Mouse (Mus musculus): ENCODE measurements around the gene Zbtb22. TPM values are rescaled to one million over a fixed set of nuclear protein-coding genes. Genes with fewer than 3 reads are reported as not detected.

The Zbtb22 gene
- polyA plus RNA-seq, 1 experiment from 2014 or later: 18.2 TPM

- WGBS (ENCODE audit: missing documents): 94% methylated on average over 29 of the region's 31 CpGs
- peak overlapping the region; percentile 95; the same call in 1 of the 2 replicates for H3K4me3 ChIP-seq (ENCODE audit: inconsistent target)
- peaks cover 41% of the 10 kb centered on the region; the same call in 1 of the 2 replicates for H3K36me3 ChIP-seq (ENCODE audit: inconsistent target)
- peaks cover 71% of the 10 kb centered on the region for H3K79me2 ChIP-seq (ENCODE audit: inconsistent target)
- H3K27ac ChIP-seq: no peak overlapping the region
These were observed 4.5 kb upstream of the Zbtb22 start for GRCm38 (mm10) chr17:33911052-33911812.

- peaks cover 77% of the 10 kb centered on the region for H3K79me2 ChIP-seq (ENCODE audit: inconsistent target)
- H3K27ac ChIP-seq: no peak overlapping the region
- peaks cover 43% of the 10 kb centered on the region; the same call in 1 of the 2 replicates for H3K36me3 ChIP-seq (ENCODE audit: inconsistent target)
- 95% methylated on average over 27 of the region's 28 CpGs for WGBS (ENCODE audit: missing documents)
- no peak overlapping the region for H3K4me3 ChIP-seq (ENCODE audit: inconsistent target)
These were observed 3.8 kb upstream of the Zbtb22 start for GRCm38 (mm10) chr17:33911813-33912414.

- Histone ChIP-seq H3K79me2 (ENCODE audit: inconsistent target) (peaks cover 79% of the 10 kb centered on the region), H3K27ac (no peak overlapping the region), H3K36me3 (ENCODE audit: inconsistent target) (peaks cover 55% of the 10 kb centered on the region; the same call in 1 of the 2 replicates), H3K4me3 (ENCODE audit: inconsistent target) (no peak overlapping the region)
- 93% methylated on average over 10 of the region's 10 CpGs for WGBS (ENCODE audit: missing documents)
These were observed 2.4 kb upstream of the Zbtb22 start for GRCm38 (mm10) chr17:33913264-33913663.

GRCm38 (mm10) chr17:33913905-33914304 lies 1.8 kb upstream of the Zbtb22 start:
- H3K79me2 ChIP-seq (ENCODE audit: inconsistent target): peaks cover 80% of the 10 kb centered on the region
- no peak overlapping the region for H3K27ac ChIP-seq
- peaks cover 56% of the 10 kb centered on the region; the same call in 1 of the 2 replicates for H3K36me3 ChIP-seq (ENCODE audit: inconsistent target)
- 97% methylated on average over 8 of the region's 8 CpGs for WGBS (ENCODE audit: missing documents)
- no peak overlapping the region for H3K4me3 ChIP-seq (ENCODE audit: inconsistent target)

GRCm38 (mm10) chr17:33914969-33915391 lies 724 bp upstream of the Zbtb22 start:
- 77% methylated on average over 13 of the region's 13 CpGs for whole genome bisulfite sequencing (ENCODE audit: missing documents)
- Histone ChIP-seq H3K27ac (no peak overlapping the region), H3K36me3 (ENCODE audit: inconsistent target) (peaks cover 56% of the 10 kb centered on the region; the same call in 1 of the 2 replicates), H3K4me3 (ENCODE audit: inconsistent target) (no peak overlapping the region), H3K79me2 (ENCODE audit: inconsistent target) (peaks cover 88% of the 10 kb centered on the region)

GRCm38 (mm10) chr17:33916294-33916693 lies 590 bp downstream of the Zbtb22 start:
- Histone ChIP-seq H3K27ac (peak overlapping the region; percentile 38), H3K36me3 (ENCODE audit: inconsistent target) (peaks cover 52% of the 10 kb centered on the region; the same call in 1 of the 2 replicates), H3K4me3 (ENCODE audit: inconsistent target) (peak overlapping the region; percentile 74), H3K79me2 (ENCODE audit: inconsistent target) (peaks cover 88% of the 10 kb centered on the region)
- 0% methylated on average over 10 of the region's 20 CpGs for WGBS (ENCODE audit: missing documents)

GRCm38 (mm10) chr17:33916847-33917655 lies 1.3 kb downstream of the Zbtb22 start:
- H3K79me2 ChIP-seq (ENCODE audit: inconsistent target): peaks cover 88% of the 10 kb centered on the region
- H3K27ac ChIP-seq: peak overlapping the region; percentile 38; the same call in 1 of the 2 replicates
- 89% methylated on average over 26 of the region's 31 CpGs for WGBS (ENCODE audit: missing documents)
- H3K4me3 ChIP-seq (ENCODE audit: inconsistent target): peak overlapping the region; percentile 74
- peaks cover 46% of the 10 kb centered on the region; the same call in 1 of the 2 replicates for H3K36me3 ChIP-seq (ENCODE audit: inconsistent target)

GRCm38 (mm10) chr17:33917656-33918292 lies 2.1 kb downstream of the Zbtb22 start:
- peaks cover 88% of the 10 kb centered on the region for H3K79me2 ChIP-seq (ENCODE audit: inconsistent target)
- H3K27ac ChIP-seq: no peak overlapping the region
- no peak overlapping the region for H3K4me3 ChIP-seq (ENCODE audit: inconsistent target)
- H3K36me3 ChIP-seq (ENCODE audit: inconsistent target): peaks cover 48% of the 10 kb centered on the region; the same call in 1 of the 2 replicates
- WGBS (ENCODE audit: missing documents): 92% methylated on average over 18 of the region's 18 CpGs

- Histone ChIP-seq H3K79me2 (ENCODE audit: inconsistent target) (peaks cover 88% of the 10 kb centered on the region), H3K4me3 (ENCODE audit: inconsistent target) (peak overlapping the region; percentile 99), H3K36me3 (ENCODE audit: inconsistent target) (peaks cover 50% of the 10 kb centered on the region; the same call in 1 of the 2 replicates), H3K27ac (peak overlapping the region; percentile 88)
- 87% methylated on average over 37 of the region's 37 CpGs for WGBS (ENCODE audit: missing documents)
These were observed 2.8 kb downstream of the Zbtb22 start for GRCm38 (mm10) chr17:33918293-33919203.

- Histone ChIP-seq H3K79me2 (ENCODE audit: inconsistent target) (peaks cover 88% of the 10 kb centered on the region), H3K4me3 (ENCODE audit: inconsistent target) (peak overlapping the region; percentile 99), H3K36me3 (ENCODE audit: inconsistent target) (peaks cover 47% of the 10 kb centered on the region; the same call in 1 of the 2 replicates), H3K27ac (peak overlapping the region; percentile 88)
- under 1% methylated on average over 47 of the region's 52 CpGs for WGBS (ENCODE audit: missing documents)
These were observed 3.9 kb downstream of the Zbtb22 start for GRCm38 (mm10) chr17:33919351-33920281.

- WGBS (ENCODE audit: missing documents): under 1% methylated on average over 36 of the region's 36 CpGs
- H3K27ac ChIP-seq: peak overlapping the region; percentile 88
These were observed 4.8 kb downstream of the Zbtb22 start for GRCm38 (mm10) chr17:33920282-33921097.

GRCm38 (mm10) chr17:33921361-33921760 lies 5.7 kb downstream of the Zbtb22 start:
- Histone ChIP-seq H3K79me2 (ENCODE audit: inconsistent target) (peaks cover 97% of the 10 kb centered on the region), H3K27ac (no peak overlapping the region), H3K36me3 (ENCODE audit: inconsistent target) (peaks cover 58% of the 10 kb centered on the region), H3K4me3 (ENCODE audit: inconsistent target) (no peak overlapping the region; the same call in 1 of the 2 replicates)
- 92% methylated on average over 7 of the region's 7 CpGs for WGBS (ENCODE audit: missing documents)

More at GRCm38 (mm10) chr17:33920282-33921097, 4.8 kb downstream of the Zbtb22 start:
- Histone ChIP-seq H3K79me2 (ENCODE audit: inconsistent target) (peaks cover 90% of the 10 kb centered on the region), H3K36me3 (ENCODE audit: inconsistent target) (peaks cover 49% of the 10 kb centered on the region), H3K4me3 (ENCODE audit: inconsistent target) (peak overlapping the region; percentile 99)
